Mouse (Mus musculus): ENCODE measurements around the gene Scgb1b29. TPM values are rescaled to one million over a fixed set of nuclear protein-coding genes. Genes with fewer than 3 reads are reported as not detected.
"Not testable (repeated sequence)": the region's sequence is repeated elsewhere in the genome, so short reads cannot be mapped to it uniquely, and the experiment has no call there.

Scgb1b29 gene
- polyA plus RNA-seq (2016; fragmentation: Nextera tagmentation; extraction: Ambion mirVana), result not detected in 2 replicates

- WGBS, result 91% methylated on average over 2 of the region's 5 CpGs
- H3K27ac ChIP-seq (replicated peaks); DNase-seq (ENCODE audit: low spot score); H3K36me3 ChIP-seq; H3K4me3 ChIP-seq; H3K27me3 ChIP-seq (ENCODE audit: low read depth, poor library complexity, severe bottlenecking); H3K9me3 ChIP-seq (replicated peaks); H3K4me1 ChIP-seq: not testable (repeated sequence)
Measured at GRCm38 (mm10) chr7:32441241-32441640, at the start of gene Scgb1b29. Gene Scgb1b29, plus strand, starts transcription at chr7:32441541.

GRCm38 (mm10) chr7:32428636-32429035 is 12.7 kb upstream of the Scgb1b29 start:
- H3K27me3 ChIP-seq (ENCODE audit: low read depth, poor library complexity, severe bottlenecking); H3K4me3 ChIP-seq; H3K36me3 ChIP-seq; H3K27ac ChIP-seq (replicated peaks); DNase-seq (ENCODE audit: low spot score); H3K4me1 ChIP-seq: not testable (repeated sequence)
- H3K9me3 ChIP-seq (replicated peaks), result peaks cover 13% of the 10 kb centered on the region
- 90% methylated on average over 11 of the region's 11 CpGs for WGBS

Other genes with a start within 250 kb of the Scgb1b29 start
- not detected in 2 replicates for gene Scgb2b11, start 230.4 kb upstream of the Scgb1b29 start, polyA plus RNA-seq (2016; fragmentation: Nextera tagmentation; extraction: Ambion mirVana)
- gene Scgb1b11, start 218.7 kb upstream of the Scgb1b29 start, polyA plus RNA-seq (2016; fragmentation: Nextera tagmentation; extraction: Ambion mirVana), result not detected in 2 replicates
- not detected in 2 replicates for gene Scgb2b12, start 114.3 kb upstream of the Scgb1b29 start, polyA plus RNA-seq (2016; fragmentation: Nextera tagmentation; extraction: Ambion mirVana)
- not detected in 2 replicates for gene Scgb1b12, start 107.4 kb upstream of the Scgb1b29 start, polyA plus RNA-seq (2016; fragmentation: Nextera tagmentation; extraction: Ambion mirVana)